Mouse (Mus musculus) small intestine, adult 2 months (tissue): ENCODE measurements at regions not wholly inside any gene's neighbourhood (a gene's known extent, or its start where the extent isn't known, plus 50 kb on each side); places are given as distances from the start of the nearest gene placed in this dataset.

Experiments used
- H3K27ac ChIP-seq: fragments of 200-500 bp; 2 replicates; pipeline ENCODE4 v1.5.1; 2012; ENCODE audit warnings: low read depth, low read length, control low read depth, inconsistent platforms; ENCODE audit not compliant: insufficient read depth
- H3K27me3 ChIP-seq: fragments of 200-500 bp; 2 replicates; pipeline ENCODE4 v1.6.1; 2012; ENCODE audit warnings: mild to moderate bottlenecking, moderate library complexity, low read length, inconsistent platforms; ENCODE audit not compliant: control insufficient read depth, insufficient read depth
- H3K36me3 ChIP-seq: fragments of 200-500 bp; 2 replicates; pipeline ENCODE4 v1.6.1; 2012; ENCODE audit warnings: mild to moderate bottlenecking, low read length, control low read depth, inconsistent platforms; ENCODE audit not compliant: control insufficient read depth, insufficient read depth
- H3K4me1 ChIP-seq: fragments of 200-500 bp; 2 replicates; pipeline ENCODE4 v1.6.1; 2012; ENCODE audit warnings: low read length, inconsistent platforms, mixed read lengths; ENCODE audit not compliant: control insufficient read depth, insufficient read depth, insufficient read length
- H3K4me3 ChIP-seq: fragments of 200-500 bp; 2 replicates; pipeline ENCODE4 v1.5.1; 2012; ENCODE audit warnings: low read depth, mild to moderate bottlenecking, control low read depth, inconsistent platforms, low read length, moderate library complexity
- CTCF ChIP-seq: fragments of 200-500 bp; IDR thresholded peaks from 2 replicates; pipeline ENCODE4 v1.5.1; 2012; ENCODE audit warnings: low read depth, mild to moderate bottlenecking, control low read depth, inconsistent platforms, low read length, moderate library complexity, mixed read lengths; ENCODE audit not compliant: insufficient replicate concordance, insufficient read length; ENCODE audit errors: extremely low read depth
- POLR2A ChIP-seq: fragments of 200-500 bp; IDR thresholded peaks from 2 replicates; pipeline ENCODE4 v1.6.1; 2012; ENCODE audit warnings: low read depth, mild to moderate bottlenecking, control low read depth, inconsistent platforms, low read length, moderate library complexity
- WGBS: fragments of 180-500 bp; shearing (Covaris S2); methylation state at CpG from one replicate; pipeline ENCODE4 v1.1.7; 2018; 5-methylcytosine and 5-hydroxymethylcytosine counted together

GRCm38 (mm10) chr8:104022691-104023509 lies 78.5 kb upstream of the Cdh5 start:
- H3K27me3 ChIP-seq, result no peaks in the 10 kb centered on the region
- no peak overlapping the region for H3K27ac ChIP-seq
- 63% methylated on average over 9 of the region's 9 CpGs for WGBS
- no peaks in the 10 kb centered on the region for H3K36me3 ChIP-seq
- H3K4me3 ChIP-seq, result no peak overlapping the region
- TF ChIP-seq POLR2A (no peak), CTCF (no peak)
- H3K4me1 ChIP-seq, result no peaks in the 10 kb centered on the region

- no peak overlapping the region for H3K27ac ChIP-seq
- no peaks in the 10 kb centered on the region for H3K36me3 ChIP-seq
- H3K27me3 ChIP-seq, result no peaks in the 10 kb centered on the region
- no peak for TF ChIP-seq CTCF
- no peak for TF ChIP-seq POLR2A
- WGBS, result 86% methylated on average over 11 of the region's 11 CpGs
- no peak overlapping the region for H3K4me3 ChIP-seq
- H3K4me1 ChIP-seq, result no peaks in the 10 kb centered on the region
Measured at GRCm38 (mm10) chr8:104027161-104027821, 74.1 kb upstream of the Cdh5 start.

GRCm38 (mm10) chr8:104028626-104029025 lies 72.8 kb upstream of the Cdh5 start:
- no peaks in the 10 kb centered on the region for H3K36me3 ChIP-seq
- 10% methylated on average over 22 of the region's 22 CpGs for WGBS
- no peak overlapping the region for H3K4me3 ChIP-seq
- no peak for TF ChIP-seq POLR2A
- peak; percentile 89 for TF ChIP-seq CTCF
- H3K27me3 ChIP-seq, result no peaks in the 10 kb centered on the region
- no peaks in the 10 kb centered on the region for H3K4me1 ChIP-seq
- no peak overlapping the region for H3K27ac ChIP-seq

GRCm38 (mm10) chr8:104032179-104032578 lies 69.2 kb upstream of the Cdh5 start:
- Histone ChIP-seq H3K27ac (no peak overlapping the region), H3K4me1 (peaks cover 1% of the 10 kb centered on the region; the same call in 1 of the 2 replicates), H3K27me3 (no peaks in the 10 kb centered on the region), H3K4me3 (no peak overlapping the region), H3K36me3 (no peaks in the 10 kb centered on the region)
- TF ChIP-seq POLR2A, result no peak
- TF ChIP-seq CTCF, result no peak
- WGBS, result 78% methylated on average over 2 of the region's 2 CpGs

- Histone ChIP-seq H3K4me1 (peaks cover 6% of the 10 kb centered on the region; the same call in 1 of the 2 replicates), H3K27me3 (no peaks in the 10 kb centered on the region), H3K36me3 (no peaks in the 10 kb centered on the region), H3K27ac (no peak overlapping the region), H3K4me3 (no peak overlapping the region)
- no peak for TF ChIP-seq CTCF
- TF ChIP-seq POLR2A, result no peak
- 61% methylated on average over 2 of the region's 2 CpGs for WGBS
Measured at GRCm38 (mm10) chr8:104033148-104033547, 68.3 kb upstream of the Cdh5 start.

GRCm38 (mm10) chr8:104034286-104034685 lies 67.1 kb upstream of the Cdh5 start:
- TF ChIP-seq CTCF (no peak), POLR2A (no peak)
- 61% methylated on average over 3 of the region's 3 CpGs for WGBS
- no peak overlapping the region for H3K27ac ChIP-seq
- H3K27me3 ChIP-seq, result no peaks in the 10 kb centered on the region
- no peaks in the 10 kb centered on the region for H3K36me3 ChIP-seq
- no peak overlapping the region for H3K4me3 ChIP-seq
- peaks cover 6% of the 10 kb centered on the region; the same call in 1 of the 2 replicates for H3K4me1 ChIP-seq

GRCm38 (mm10) chr8:104036580-104037477 lies 64.6 kb upstream of the Cdh5 start:
- peak overlapping the region; percentile 55 for H3K4me3 ChIP-seq
- H3K36me3 ChIP-seq, result no peaks in the 10 kb centered on the region
- 34% methylated on average over 26 of the region's 26 CpGs for WGBS
- peak overlapping the region; percentile 60 for H3K27ac ChIP-seq
- TF ChIP-seq CTCF, result no peak
- no peak for TF ChIP-seq POLR2A
- H3K27me3 ChIP-seq, result no peaks in the 10 kb centered on the region
- peaks cover 6% of the 10 kb centered on the region; the same call in 1 of the 2 replicates for H3K4me1 ChIP-seq
